Mouse (Mus musculus): ENCODE data around the gene Wdr43.

The Wdr43 gene

GRCm38 (mm10) chr17:71615638-71616318, at the start of gene Wdr43:
TSS of gene Wdr43 (plus strand) at chr17:71615895.
- in situ Hi-C loops (cut with MboI, MseI), result no loop called here

GRCm38 (mm10) chr17:71579176-71579705, 36.5 kb upstream of the Wdr43 start:
- in situ Hi-C loops (cut with MboI, MseI), result no loop called here

GRCm38 (mm10) chr17:71597881-71598658, 17.6 kb upstream of the Wdr43 start:
- in situ Hi-C loops (cut with MboI, MseI), result no loop called here

- in situ Hi-C loops (cut with MboI, MseI), result no loop called here
Measured at GRCm38 (mm10) chr17:71598659-71599554, 16.8 kb upstream of the Wdr43 start.

- in situ Hi-C loops (cut with MboI, MseI), result no loop called here
Measured at GRCm38 (mm10) chr17:71616319-71617032, 781 bp downstream of the Wdr43 start.

GRCm38 (mm10) chr17:71617033-71617362, 1.3 kb downstream of the Wdr43 start:
- in situ Hi-C loops (cut with MboI, MseI), result no loop called here

GRCm38 (mm10) chr17:71617974-71618373, 2.3 kb downstream of the Wdr43 start:
- in situ Hi-C loops (cut with MboI, MseI), result no loop called here

- in situ Hi-C loops (cut with MboI, MseI), result loop anchor here (25.0 kb wide), 1 partner anchor 245 kb away; no protein-coding TSS in a partner anchor
Measured at GRCm38 (mm10) chr17:71631806-71632205, 16.1 kb downstream of the Wdr43 start.

GRCm38 (mm10) chr17:71633350-71633749, 17.7 kb downstream of the Wdr43 start:
- in situ Hi-C loops (cut with MboI, MseI), result loop anchor here (25.0 kb wide), 1 partner anchor 246 kb away; no protein-coding TSS in a partner anchor

GRCm38 (mm10) chr17:71636786-71637185, 21.1 kb downstream of the Wdr43 start:
- in situ Hi-C loops (cut with MboI, MseI), result loop anchor here (5.0 to 25.0 kb wide), 2 partner anchors 129 to 249 kb away; no protein-coding TSS in a partner anchor

GRCm38 (mm10) chr17:71637750-71638265, 22.1 kb downstream of the Wdr43 start:
- in situ Hi-C loops (cut with MboI, MseI), result loop anchor here (5.0 to 25.0 kb wide), 2 partner anchors 131 to 251 kb away; no protein-coding TSS in a partner anchor

GRCm38 (mm10) chr17:71639056-71639455, 23.4 kb downstream of the Wdr43 start:
- in situ Hi-C loops (cut with MboI, MseI), result loop anchor here (5.0 to 25.0 kb wide), 2 partner anchors 132 to 252 kb away; no protein-coding TSS in a partner anchor

GRCm38 (mm10) chr17:71640421-71641085, 24.9 kb downstream of the Wdr43 start:
- in situ Hi-C loops (cut with MboI, MseI), result loop anchor here (25.0 kb wide), 1 partner anchor 253 kb away; no protein-coding TSS in a partner anchor

- in situ Hi-C loops (cut with MboI, MseI), result loop anchor here (25.0 kb wide), 1 partner anchor 255 kb away; no protein-coding TSS in a partner anchor
Measured at GRCm38 (mm10) chr17:71642190-71642589, 26.5 kb downstream of the Wdr43 start.

- in situ Hi-C loops (cut with MboI, MseI), result no loop called here
Measured at GRCm38 (mm10) chr17:71650011-71650410, 34.3 kb downstream of the Wdr43 start.

GRCm38 (mm10) chr17:71652495-71652894, 36.8 kb downstream of the Wdr43 start:
- in situ Hi-C loops (cut with MboI, MseI), result no loop called here

- in situ Hi-C loops (cut with MboI, MseI), result no loop called here
Measured at GRCm38 (mm10) chr17:71652934-71653333, 37.2 kb downstream of the Wdr43 start.

- in situ Hi-C loops (cut with MboI, MseI), result no loop called here
Measured at GRCm38 (mm10) chr17:71657521-71657920, 41.8 kb downstream of the Wdr43 start.

GRCm38 (mm10) chr17:71658666-71659065, 43.0 kb downstream of the Wdr43 start:
- in situ Hi-C loops (cut with MboI, MseI), result no loop called here

- in situ Hi-C loops (cut with MboI, MseI), result no loop called here
Measured at GRCm38 (mm10) chr17:71660390-71660789, 44.7 kb downstream of the Wdr43 start.

Data from T-helper 2 cell (primary cell).